Mouse (Mus musculus) testis, adult 2 months (tissue): ENCODE data around the gene Lgr4. TPM values are rescaled to one million over a fixed set of nuclear protein-coding genes. Genes with fewer than 3 reads are reported as not detected.

Experiments used
- H3K27ac ChIP-seq: fragments of 200-500 bp; 2 replicates; pipeline ENCODE4 v1.5.1; 2012; ENCODE audit warnings: low read depth, low read length; ENCODE audit not compliant: control insufficient read depth, insufficient read depth
- H3K27me3 ChIP-seq: fragments of 200-500 bp; 2 replicates; pipeline ENCODE4 v1.6.1; 2012; ENCODE audit warnings: mild to moderate bottlenecking, low read length, moderate library complexity; ENCODE audit not compliant: control insufficient read depth, insufficient read depth
- H3K36me3 ChIP-seq: fragments of 200-500 bp; 2 replicates; pipeline ENCODE4 v1.6.1; 2012; ENCODE audit warnings: mild to moderate bottlenecking, low read length; ENCODE audit not compliant: control insufficient read depth, insufficient read depth
- H3K4me1 ChIP-seq: fragments of 200-500 bp; 2 replicates; pipeline ENCODE4 v1.6.1; 2012; ENCODE audit warnings: low read length; ENCODE audit not compliant: control insufficient read depth, insufficient read depth
- H3K4me3 ChIP-seq: fragments of 200-500 bp; 2 replicates; pipeline ENCODE4 v1.5.1; 2012; ENCODE audit warnings: low read depth, mild to moderate bottlenecking, low read length, moderate library complexity, mixed read lengths; ENCODE audit not compliant: control insufficient read depth
- CTCF ChIP-seq: fragments of 200-500 bp; IDR thresholded peaks from 2 replicates; pipeline ENCODE4 v1.5.1; 2012; ENCODE audit warnings: low read depth, mild to moderate bottlenecking, inconsistent platforms, low read length, moderate library complexity; ENCODE audit not compliant: control insufficient read depth, insufficient read depth, insufficient replicate concordance
- POLR2A ChIP-seq: fragments of 200-500 bp; IDR thresholded peaks from 2 replicates; pipeline ENCODE4 v1.6.1; 2012; ENCODE audit warnings: low read depth, mild to moderate bottlenecking, inconsistent platforms, low read length, moderate library complexity; ENCODE audit not compliant: control insufficient read depth
- polyA plus RNA-seq: library from polyadenylated mRNA; depleted of rRNA; stranded (reverse); fragments of >200 nt; gene quantifications from 2 replicates; pipeline ENCODE4 v1.2.3, GENCODE M21; 2012

Lgr4 gene
- polyA plus RNA-seq, 1 experiment = 4.3 TPM

GRCm38 (mm10) chr2:109969926-109970532 lies 52.6 kb downstream of the Lgr4 start:
- H3K27ac ChIP-seq = no peak overlapping the region
- no peak for TF ChIP-seq CTCF
- TF ChIP-seq POLR2A = no peak
- no peaks in the 10 kb centered on the region for H3K4me1 ChIP-seq
- no peak overlapping the region for H3K4me3 ChIP-seq
- H3K36me3 ChIP-seq = no peaks in the 10 kb centered on the region
- no peaks in the 10 kb centered on the region for H3K27me3 ChIP-seq

- no peak overlapping the region for H3K4me3 ChIP-seq
Observed at GRCm38 (mm10) chr2:109970744-109971410, 53.4 kb downstream of the Lgr4 start.

GRCm38 (mm10) chr2:109972310-109972709 lies 54.9 kb downstream of the Lgr4 start:
- Histone ChIP-seq H3K27me3 (no peaks in the 10 kb centered on the region), H3K4me1 (no peaks in the 10 kb centered on the region), H3K36me3 (no peaks in the 10 kb centered on the region), H3K4me3 (no peak overlapping the region), H3K27ac (no peak overlapping the region)
- TF ChIP-seq POLR2A = no peak
- no peak for TF ChIP-seq CTCF

More at GRCm38 (mm10) chr2:109970744-109971410, 53.4 kb downstream of the Lgr4 start:
- no peaks in the 10 kb centered on the region for H3K4me1 ChIP-seq
- H3K27ac ChIP-seq = no peak overlapping the region
- TF ChIP-seq CTCF (no peak), POLR2A (no peak)
- no peaks in the 10 kb centered on the region for H3K36me3 ChIP-seq
- no peaks in the 10 kb centered on the region for H3K27me3 ChIP-seq

GRCm38 (mm10) chr2:109972922-109973321 lies 55.5 kb downstream of the Lgr4 start:
- TF ChIP-seq CTCF = no peak
- TF ChIP-seq POLR2A = no peak

GRCm38 (mm10) chr2:109974807-109975206 lies 57.4 kb downstream of the Lgr4 start:
- TF ChIP-seq POLR2A (no peak), CTCF (no peak)
- no peak overlapping the region for H3K27ac ChIP-seq
- H3K36me3 ChIP-seq = no peaks in the 10 kb centered on the region
- no peaks in the 10 kb centered on the region for H3K27me3 ChIP-seq
- no peaks in the 10 kb centered on the region for H3K4me1 ChIP-seq
- H3K4me3 ChIP-seq = no peak overlapping the region

More at GRCm38 (mm10) chr2:109972922-109973321, 55.5 kb downstream of the Lgr4 start:
- Histone ChIP-seq H3K36me3 (no peaks in the 10 kb centered on the region), H3K4me1 (no peaks in the 10 kb centered on the region), H3K4me3 (no peak overlapping the region), H3K27ac (no peak overlapping the region), H3K27me3 (no peaks in the 10 kb centered on the region)

DNA sequence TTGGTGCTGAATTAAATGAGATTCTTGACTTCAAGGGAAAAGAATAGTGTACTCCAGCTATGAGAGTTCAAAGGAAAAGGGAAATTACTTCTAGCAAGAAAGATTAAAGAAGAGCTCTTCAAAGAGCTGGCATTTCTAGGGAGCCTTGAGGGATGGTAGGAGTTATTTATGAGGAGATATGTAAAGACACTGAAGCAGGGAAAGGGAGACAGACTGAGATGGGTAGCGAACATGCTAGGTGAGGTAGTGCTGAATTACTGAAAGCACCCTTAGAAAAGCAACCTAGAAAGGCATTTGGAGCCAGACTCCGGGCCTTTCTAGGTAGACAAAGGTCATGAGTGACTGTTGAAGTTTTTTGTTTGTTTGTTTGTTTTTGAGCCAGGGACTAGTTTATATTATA lies 58.7 kb downstream of the Lgr4 start:
- Histone ChIP-seq H3K4me1 (no peaks in the 10 kb centered on the region), H3K4me3 (no peak overlapping the region), H3K36me3 (no peaks in the 10 kb centered on the region), H3K27ac (no peak overlapping the region), H3K27me3 (no peaks in the 10 kb centered on the region)
- no peak for TF ChIP-seq POLR2A
- TF ChIP-seq CTCF = no peak

DNA sequence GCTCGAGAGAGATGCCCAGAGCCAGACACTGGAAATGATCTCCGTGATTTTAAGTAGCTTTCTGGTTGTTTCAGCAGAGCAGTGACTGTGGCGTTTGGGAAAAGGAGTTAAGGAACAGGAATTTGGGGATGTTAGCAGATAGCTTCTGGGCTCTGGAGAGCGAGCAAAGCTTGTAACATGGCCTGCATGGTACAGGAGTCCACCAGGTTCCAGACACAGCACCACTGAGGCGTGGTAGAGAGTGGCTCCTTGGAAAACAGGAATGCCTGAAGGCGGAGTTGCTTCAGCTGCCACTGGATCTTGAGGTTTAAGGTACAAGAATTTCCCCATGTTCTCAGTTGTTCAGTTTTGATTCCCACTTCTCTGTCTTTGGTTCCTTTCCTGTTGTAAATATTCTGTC lies 59.9 kb downstream of the Lgr4 start:
- no peaks in the 10 kb centered on the region for H3K4me1 ChIP-seq
- no peaks in the 10 kb centered on the region for H3K36me3 ChIP-seq
- H3K27me3 ChIP-seq = no peaks in the 10 kb centered on the region
- TF ChIP-seq POLR2A = no peak
- no peak for TF ChIP-seq CTCF
- no peak overlapping the region for H3K4me3 ChIP-seq
- H3K27ac ChIP-seq = no peak overlapping the region

GRCm38 (mm10) chr2:109979209-109979608 lies 61.8 kb downstream of the Lgr4 start:
- H3K27ac ChIP-seq = no peak overlapping the region
- no peaks in the 10 kb centered on the region for H3K4me1 ChIP-seq
- no peak for TF ChIP-seq POLR2A
- no peak for TF ChIP-seq CTCF
- no peak overlapping the region for H3K4me3 ChIP-seq
- no peaks in the 10 kb centered on the region for H3K27me3 ChIP-seq
- no peaks in the 10 kb centered on the region for H3K36me3 ChIP-seq
